Comparison of ENCODE assay signal across 24 mouse cellular contexts in genomic region chr2:180689841-180690240, GRCm38 (mm10). TPM values are rescaled to one million over a fixed set of nuclear protein-coding genes. Genes with fewer than 3 reads are reported as not detected.
A peak's percentile ranks its signal among the peaks of the same experiment; 100 is the strongest.
DNase-seq lines count a peak whose midpoint lies in the region; ATAC-seq lines count a peak whose summit lies in the region.
"Had no signal": no experiment of that assay in that cellular context is flagged by ENCODE, and none has a peak within 500 bp of the region (broad histone marks: within the 10 kb centered on the region; RNA-seq: fewer than 3 reads in every experiment).

No protein-coding gene starts in this region.

- peak overlapping the region; percentile 50 for H3K27ac ChIP-seq in brown adipose tissue, adult 24 weeks (replicated peaks; ENCODE audit: low read depth, low read length)
- no peak overlapping the region for H3K27ac ChIP-seq in intestine, embryonic 16.5 days (ENCODE audit: low read length)
- H3K27ac ChIP-seq: embryonic facial prominence, embryonic 13.5 days; limb, embryonic 12.5 days; liver, embryonic 12.5 days; midbrain, embryonic 10.5 days; neural tube, embryonic 12.5 days; stomach, embryonic 15.5 days had no signal

- no peaks in the 10 kb centered on the region for H3K9me3 ChIP-seq in megakaryocyte, embryonic 14.5 days
- no peaks in the 10 kb centered on the region for H3K9me3 ChIP-seq in intestine, embryonic 16.5 days (ENCODE audit: control insufficient read depth, low read length)
- H3K9me3 ChIP-seq: embryonic facial prominence, embryonic 13.5 days; heart, embryonic 12.5 days; limb, embryonic 12.5 days; liver, embryonic 12.5 days; midbrain, embryonic 10.5 days; neural tube, embryonic 12.5 days; stomach, embryonic 15.5 days had no signal

- no peak overlapping the region for H3K4me2 ChIP-seq in intestine, embryonic 16.5 days (ENCODE audit: low read depth, low read length)
- H3K4me2 ChIP-seq: embryonic facial prominence, embryonic 13.5 days; heart, embryonic 12.5 days; limb, embryonic 12.5 days; liver, embryonic 12.5 days; neural tube, embryonic 12.5 days; stomach, embryonic 15.5 days had no signal

- H3K36me3 ChIP-seq in megakaryocyte, embryonic 14.5 days (replicated peaks; ENCODE audit: low read length) = peaks cover 68% of the 10 kb centered on the region
- H3K36me3 ChIP-seq in splenic B cell, adult 2 months (ENCODE audit: control insufficient read depth, insufficient read depth, low read length, poor library complexity, severe bottlenecking) = peaks cover 11% of the 10 kb centered on the region; the same call in 1 of the 2 replicates
- H3K36me3 ChIP-seq in intestine, embryonic 16.5 days (ENCODE audit: control insufficient read depth, insufficient read depth, low read length) = peaks cover 9% of the 10 kb centered on the region

- H3K4me3 ChIP-seq in megakaryocyte, embryonic 14.5 days (replicated peaks) = peak overlapping the region; percentile 12
- H3K4me3 ChIP-seq in brown adipose tissue, adult 24 weeks (ENCODE audit: insufficient read depth, low read depth, low read length) = no peak overlapping the region
- no peak overlapping the region for H3K4me3 ChIP-seq in intestine, embryonic 16.5 days (ENCODE audit: low read length)
- H3K4me3 ChIP-seq: embryonic facial prominence, embryonic 13.5 days; heart, embryonic 12.5 days; limb, embryonic 12.5 days; liver, embryonic 12.5 days; midbrain, embryonic 10.5 days; neural tube, embryonic 12.5 days; stomach, embryonic 15.5 days had no signal

- no peaks in the 10 kb centered on the region for H3K27me3 ChIP-seq in megakaryocyte, embryonic 14.5 days (replicated peaks)
- H3K27me3 ChIP-seq in splenic B cell, adult 2 months (ENCODE audit: control insufficient read depth, insufficient read depth, low read length, poor library complexity, severe bottlenecking) = no peaks in the 10 kb centered on the region
- no peaks in the 10 kb centered on the region for H3K27me3 ChIP-seq in intestine, embryonic 16.5 days (replicated peaks; ENCODE audit: control insufficient read depth, insufficient read depth, low read length)
- H3K27me3 ChIP-seq: embryonic facial prominence, embryonic 13.5 days; heart, embryonic 12.5 days; limb, embryonic 12.5 days; liver, embryonic 12.5 days; neural tube, embryonic 12.5 days; stomach, embryonic 15.5 days had no signal

- no peak for ATAC-seq in megakaryocyte, adult 5-6 weeks (ENCODE audit: poor library complexity, severe bottlenecking)
- no peak for ATAC-seq in intestine, embryonic 16.5 days
- ATAC-seq: forebrain, embryonic 14.5 days; liver, embryonic 12.5 days had no signal

- DNase-seq in heart, adult 11 months = peak; percentile 90
- DNase-seq in heart, adult 9 months (ENCODE audit: low spot score in 2 of 2) = no peak
- DNase-seq in splenic B cell, adult 2 months (ENCODE audit: low read depth, low spot score) = peak; percentile 45
- DNase-seq: B cell, adult 2 months; cerebellum, adult 11 months; heart, postnatal 14 days; kidney, adult 2 months; kidney, postnatal 36 days; lung, adult 2 months; right cerebral cortex, adult 18-20 months; spleen, adult 18-20 months had no signal

- peaks cover 62% of the 10 kb centered on the region for H3K4me1 ChIP-seq in megakaryocyte, embryonic 14.5 days
- peaks cover 17% of the 10 kb centered on the region for H3K4me1 ChIP-seq in brown adipose tissue, adult 24 weeks (ENCODE audit: control insufficient read depth, insufficient read depth, insufficient read length, low read length)
- H3K4me1 ChIP-seq in intestine, embryonic 16.5 days (ENCODE audit: control insufficient read depth, insufficient read depth, low read length) = peaks cover 6% of the 10 kb centered on the region; the same call in 1 of the 2 replicates
- H3K4me1 ChIP-seq: limb, embryonic 12.5 days; stomach, embryonic 15.5 days had no signal

- WGBS in intestine, embryonic 16.5 days = 82% methylated on average over 5 of the region's 5 CpGs

- H3K9ac ChIP-seq in intestine, embryonic 16.5 days (ENCODE audit: low read depth, low read length) = no peak overlapping the region
- H3K9ac ChIP-seq: embryonic facial prominence, embryonic 13.5 days; heart, embryonic 12.5 days; limb, embryonic 12.5 days; liver, embryonic 12.5 days; neural tube, embryonic 12.5 days; stomach, embryonic 15.5 days had no signal

RNA-seq across cellular contexts. Expression of gene Dido1, which starts 20.0 kb away (rescaled TPM):
- polyA plus RNA-seq in megakaryocyte, embryonic 14.5 days (2012; ENCODE audit: insufficient read depth, low replicate concordance) = 3.4 and 8.4 TPM in 2 replicates
- 30.0 and 32.1 TPM in 2 replicates for total RNA-seq in megakaryocyte, adult 5-6 weeks (2015)
- total RNA-seq in megakaryocyte, adult 5-6 weeks (2017) = 41.3 and 46.9 TPM in 2 replicates
- polyA plus RNA-seq in brown adipose tissue, adult 24 weeks (2012; ENCODE audit: insufficient read depth, insufficient read length, missing spikeins) = 13.6 and 15.3 TPM in 2 replicates
- 16.6 and 17.0 TPM in 2 replicates for polyA plus RNA-seq in intestine, embryonic 16.5 days (2015; fragmentation: Nextera tagmentation; extraction: Ambion mirVana)

RNA-seq across cellular contexts. Expression of gene Gid8, which starts 20.1 kb away (rescaled TPM):
- 10.8 TPM in 1 of 2 replicates, not detected in the other for polyA plus RNA-seq in megakaryocyte, embryonic 14.5 days (2012; ENCODE audit: insufficient read depth, low replicate concordance)
- 72.6 and 76.0 TPM in 2 replicates for total RNA-seq in megakaryocyte, adult 5-6 weeks (2015)
- total RNA-seq in megakaryocyte, adult 5-6 weeks (2017) = 64.1 and 82.6 TPM in 2 replicates
- polyA plus RNA-seq in brown adipose tissue, adult 24 weeks (2012; ENCODE audit: insufficient read depth, insufficient read length, missing spikeins) = 40.1 and 72.7 TPM in 2 replicates
- polyA plus RNA-seq in intestine, embryonic 16.5 days (2015; fragmentation: Nextera tagmentation; extraction: Ambion mirVana) = 51.1 and 54.4 TPM in 2 replicates

RNA-seq across cellular contexts. Expression of gene Slc17a9, which starts 35.2 kb away (rescaled TPM):
- polyA plus RNA-seq in megakaryocyte, embryonic 14.5 days (2012; ENCODE audit: insufficient read depth, low replicate concordance) = 3.5 and 6.1 TPM in 2 replicates
- total RNA-seq in megakaryocyte, adult 5-6 weeks (2015) = 7.9 and 9.9 TPM in 2 replicates
- total RNA-seq in megakaryocyte, adult 5-6 weeks (2017) = 5.2 and 7.1 TPM in 2 replicates
- polyA plus RNA-seq in brown adipose tissue, adult 24 weeks (2012; ENCODE audit: insufficient read depth, insufficient read length, missing spikeins) = not detected in 2 replicates
- 5.4 and 6.3 TPM in 2 replicates for polyA plus RNA-seq in intestine, embryonic 16.5 days (2015; fragmentation: Nextera tagmentation; extraction: Ambion mirVana)
- polyA plus RNA-seq: forebrain, embryonic 14.5 days had no signal

RNA-seq across cellular contexts. Expression of gene Tcfl5, which starts 47.3 kb away (rescaled TPM):
- polyA plus RNA-seq in megakaryocyte, embryonic 14.5 days (2012; ENCODE audit: insufficient read depth, low replicate concordance) = 0.44 TPM in 1 of 2 replicates, not detected in the other
- not detected in 2 replicates for total RNA-seq in megakaryocyte, adult 5-6 weeks (2015)
- total RNA-seq in megakaryocyte, adult 5-6 weeks (2017) = not detected in 2 replicates
- polyA plus RNA-seq in brown adipose tissue, adult 24 weeks (2012; ENCODE audit: insufficient read depth, insufficient read length, missing spikeins) = not detected in 2 replicates
- 0.10 and 0.12 TPM in 2 replicates for polyA plus RNA-seq in intestine, embryonic 16.5 days (2015; fragmentation: Nextera tagmentation; extraction: Ambion mirVana)
- polyA plus RNA-seq: thymus, postnatal 0 days had no signal

Comparison
In these comparisons a context has a peak if more than half of its experiments do, and no peak if none do; other contexts are left out.
1. DNase-seq: peak in heart, adult 11 months (single experiment) and splenic B cell, adult 2 months (single experiment); none in heart, adult 9 months (0 of 2).